Mouse (Mus musculus) lung, postnatal 25 days (tissue): ENCODE results near the gene Myh10.

ENCODE experiments used
- DNase-seq: peaks from one replicate; pipeline ENCODE4 v3.0.0; 2022; ENCODE audit warnings: low spot score

The Myh10 gene

GRCm38 (mm10) chr11:68692693-68693446, 1.5 kb downstream of the Myh10 start:
- DNase-seq = no peak

- no peak for DNase-seq
These were observed 2.2 kb downstream of the Myh10 start for GRCm38 (mm10) chr11:68693447-68694040.

GRCm38 (mm10) chr11:68702370-68702769, 11.0 kb downstream of the Myh10 start:
- no peak for DNase-seq

- no peak for DNase-seq
These were observed 12.0 kb downstream of the Myh10 start for GRCm38 (mm10) chr11:68703360-68703759.

GRCm38 (mm10) chr11:68704258-68704657, 12.9 kb downstream of the Myh10 start:
- DNase-seq = no peak

GRCm38 (mm10) chr11:68704847-68705246, 13.5 kb downstream of the Myh10 start:
- DNase-seq = no peak

GRCm38 (mm10) chr11:68706524-68707429, 15.4 kb downstream of the Myh10 start:
- DNase-seq = no peak

GRCm38 (mm10) chr11:68707881-68708582, 16.7 kb downstream of the Myh10 start:
- DNase-seq = no peak

GRCm38 (mm10) chr11:68716167-68716566, 24.8 kb downstream of the Myh10 start:
- DNase-seq = no peak

GRCm38 (mm10) chr11:68717171-68717840, 25.9 kb downstream of the Myh10 start:
- no peak for DNase-seq

- peak; percentile 31 for DNase-seq
These were observed 27.8 kb downstream of the Myh10 start for GRCm38 (mm10) chr11:68719096-68719648.

- no peak for DNase-seq
These were observed 28.4 kb downstream of the Myh10 start for GRCm38 (mm10) chr11:68719774-68720173.

GRCm38 (mm10) chr11:68724117-68724516, 32.8 kb downstream of the Myh10 start:
- no peak for DNase-seq

- no peak for DNase-seq
These were observed 37.3 kb downstream of the Myh10 start for GRCm38 (mm10) chr11:68728693-68729092.

GRCm38 (mm10) chr11:68730792-68731191, 39.4 kb downstream of the Myh10 start:
- DNase-seq = no peak

- no peak for DNase-seq
These were observed 40.7 kb downstream of the Myh10 start for GRCm38 (mm10) chr11:68732066-68732465.

GRCm38 (mm10) chr11:68733401-68733800, 42.0 kb downstream of the Myh10 start:
- DNase-seq = peak; percentile 20

GRCm38 (mm10) chr11:68739509-68739908, 48.1 kb downstream of the Myh10 start:
- no peak for DNase-seq

GRCm38 (mm10) chr11:68742658-68743057, 51.3 kb downstream of the Myh10 start:
- DNase-seq = no peak

GRCm38 (mm10) chr11:68744150-68744549, 52.8 kb downstream of the Myh10 start:
- no peak for DNase-seq
